Mouse (Mus musculus): ENCODE measurements around the gene Cdkl3.

DNA sequence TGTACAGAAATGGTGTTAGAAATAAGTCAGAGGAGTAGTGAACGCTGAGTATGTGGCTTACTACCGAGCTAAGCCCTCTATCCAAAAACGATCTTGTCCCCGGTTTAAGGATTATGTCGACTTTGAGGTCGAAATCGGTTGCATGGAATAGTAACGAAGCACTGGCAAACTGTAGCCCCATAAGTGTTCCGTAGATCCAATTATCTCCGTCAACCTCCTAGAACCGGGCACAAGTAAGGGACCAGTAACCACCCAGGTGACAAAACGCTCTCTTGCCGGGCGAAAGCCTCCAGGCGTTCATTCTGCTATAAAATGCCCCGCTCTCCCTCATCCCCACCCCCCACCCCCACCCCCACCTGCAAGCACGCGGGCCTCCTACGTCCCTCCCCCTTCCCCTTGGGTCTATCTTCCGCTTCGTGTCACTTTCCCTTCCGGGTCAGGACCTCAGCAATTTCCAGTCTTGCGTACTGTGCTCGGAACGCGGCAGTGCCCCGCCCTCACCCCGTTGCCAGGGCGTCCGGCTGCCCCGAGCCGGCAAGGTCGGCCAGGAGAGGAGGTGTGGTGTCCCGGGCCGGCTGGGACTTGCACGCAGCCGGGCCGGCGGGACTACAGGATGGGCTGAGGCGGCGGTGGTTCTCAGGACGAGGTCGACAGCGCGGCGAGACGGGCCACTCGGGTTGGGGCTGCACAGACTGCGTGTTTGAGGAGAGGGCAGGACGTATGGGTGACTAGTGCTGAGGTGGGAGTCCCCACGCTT is at the start of gene Cdkl3:
- peak; percentile 55; the same call in 1 of the 2 replicates for TF ChIP-seq EP300 (IDR thresholded peaks at IDR 0.05; ENCODE audit: low read depth)
- TF ChIP-seq CTCF (IDR thresholded peaks at IDR 0.05; ENCODE audit: low read depth) = no peak
